Mouse (Mus musculus) olfactory bulb, adult 2 months (tissue): Measurements from ENCODE around the gene Ube2k.

Experiments
- CTCF ChIP-seq: fragments of 200-500 bp; IDR thresholded peaks from 2 replicates; pipeline ENCODE4 v1.5.1; 2012; ENCODE audit warnings: low read depth, mild to moderate bottlenecking, low read length, moderate library complexity; ENCODE audit not compliant: insufficient read depth
- POLR2A ChIP-seq: fragments of 200-500 bp; IDR thresholded peaks from 2 replicates; pipeline ENCODE4 v1.6.1; 2012; ENCODE audit warnings: mild to moderate bottlenecking, low read depth, low read length, moderate library complexity; ENCODE audit not compliant: insufficient read depth

DNA sequence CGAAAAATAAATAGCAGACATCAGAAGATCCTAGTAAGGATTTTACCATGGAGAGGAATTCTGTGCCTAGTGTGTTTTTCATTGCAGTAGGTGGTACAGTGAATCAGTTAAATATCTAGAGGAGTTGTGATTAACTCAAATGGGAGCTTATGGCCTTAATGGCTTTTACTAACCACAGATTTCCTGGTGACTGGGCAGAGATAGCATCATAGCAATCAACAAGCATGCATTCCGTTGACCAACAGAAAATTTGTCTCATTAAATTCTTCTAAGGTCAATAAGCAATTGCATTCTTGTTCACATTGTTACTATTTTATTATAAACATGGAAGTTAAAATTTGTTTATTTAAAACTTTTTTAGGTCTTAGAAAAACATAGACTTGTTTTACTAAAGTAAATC, 28.5 kb downstream of the Ube2k start:
- TF ChIP-seq CTCF (no peak), POLR2A (no peak)
